ENCODE assay signal across 8 mouse cellular contexts in the genomic region with DNA sequence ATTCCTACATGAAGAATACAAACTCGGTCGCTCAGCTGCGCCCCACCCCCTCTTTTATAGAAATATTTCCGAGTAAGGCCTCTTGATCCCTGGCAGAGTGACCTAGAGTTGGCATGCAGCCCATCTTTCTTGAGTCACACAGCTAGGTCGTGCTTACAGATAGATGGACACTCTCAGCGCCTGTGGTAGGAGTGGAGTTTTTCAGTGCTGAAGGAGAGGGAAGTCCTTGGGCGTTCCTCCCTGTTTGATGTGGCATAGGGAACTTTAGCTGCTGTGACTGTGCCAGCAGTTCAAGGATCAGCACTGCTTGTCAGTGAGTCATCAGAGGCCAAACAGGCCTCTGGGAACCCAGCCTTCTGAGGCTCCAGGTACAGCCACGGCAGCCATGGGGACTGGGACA. TPM values are rescaled to one million over a fixed set of nuclear protein-coding genes. Genes with fewer than 3 reads are reported as not detected.
A peak's percentile ranks its signal among the peaks of the same experiment; 100 is the strongest.
DNase-seq lines count a peak whose midpoint lies in the region; TF ChIP-seq lines count a peak whose summit lies in the region.

No protein-coding gene starts in this region.

- peak; percentile 64 for DNase-seq in ovary, adult 18-20 months (ENCODE audit: low spot score)
- no peak for DNase-seq in ovary, postnatal 10 days (ENCODE audit: low spot score)
- peak; percentile 6 for DNase-seq in brain, embryonic 14.5 days (ENCODE audit: low read depth)
- peak; percentile 49 to 53 for DNase-seq in kidney, postnatal 25 days
- DNase-seq in thymus, postnatal 25 days = peak; percentile 11
- no peak for DNase-seq in frontal cortex, postnatal 25 days (ENCODE audit: low spot score in 2 of 2)
- no peak for DNase-seq in embryo, embryonic 10 days (ENCODE audit: low spot score)
- no peak for DNase-seq in right cerebral cortex, adult 2 months (ENCODE audit: low spot score in 2 of 2)

- no peak for TF ChIP-seq CTCF in brain, embryonic 14.5 days (IDR thresholded peaks at IDR 0.05; ENCODE audit: borderline replicate concordance, extremely low read depth, insufficient read depth, insufficient read length)

- no peak for TF ChIP-seq POLR2A in brain, embryonic 14.5 days (IDR thresholded peaks at IDR 0.05; ENCODE audit: borderline replicate concordance, extremely low read depth, insufficient read depth, insufficient read length, poor library complexity, severe bottlenecking)

RNA-seq across cellular contexts. Expression of gene Acoxl, which starts 51.9 kb away (rescaled TPM):
- polyA plus RNA-seq in brain, embryonic 14.5 days (2012; rRNA removed) = 0.04 and 0.05 TPM in 2 replicates

RNA-seq across cellular contexts. Expression of gene Bub1, which starts 58.9 kb away (rescaled TPM):
- 10.6 and 16.2 TPM in 2 replicates for polyA plus RNA-seq in brain, embryonic 14.5 days (2012; rRNA removed)

Comparison
In these comparisons a context has a peak if more than half of its experiments do, and no peak if none do; other contexts are left out.
1. DNase-seq: peak in ovary, adult 18-20 months (single experiment), brain, embryonic 14.5 days (single experiment), kidney, postnatal 25 days (2 of 2) and thymus, postnatal 25 days (single experiment); none in ovary, postnatal 10 days (single experiment), frontal cortex, postnatal 25 days (0 of 2), embryo, embryonic 10 days (single experiment) and right cerebral cortex, adult 2 months (0 of 2).